Mouse (Mus musculus) embryonic facial prominence, embryonic 15.5 days (tissue): ENCODE measurements around the gene Olfr328. TPM values are rescaled to one million over a fixed set of nuclear protein-coding genes. Genes with fewer than 3 reads are reported as not detected.
"Not testable (repeated sequence)": the region's sequence is repeated elsewhere in the genome, so short reads cannot be mapped to it uniquely, and the experiment has no call there.

Source experiments
- ATAC-seq: fragments of 200-750 bp; cut with Nextera tagmentation; 2 replicates; pipeline ENCODE4 v1.8.0; 2017; ENCODE audit warnings: low read depth, moderate TSS enrichment; ENCODE audit not compliant: insufficient number of reproducible peaks, low FRiP score, low TSS enrichment
- H3K27ac ChIP-seq: fragments of 300-500 bp; sonication (generic); replicated peaks from 2 replicates; pipeline ENCODE4 v1.5.1; 2015; ENCODE audit warnings: mild to moderate bottlenecking, inconsistent platforms
- H3K27me3 ChIP-seq: fragments of 300-500 bp; sonication (generic); 2 replicates; pipeline ENCODE4 v1.6.1; 2015; ENCODE audit warnings: inconsistent platforms
- H3K36me3 ChIP-seq: fragments of 300-500 bp; sonication (generic); 2 replicates; pipeline ENCODE4 v1.6.1; 2015; ENCODE audit warnings: mild to moderate bottlenecking, inconsistent platforms
- H3K4me1 ChIP-seq: fragments of 300-500 bp; sonication (generic); 2 replicates; pipeline ENCODE4 v1.6.1; 2015; ENCODE audit warnings: inconsistent platforms
- H3K4me2 ChIP-seq: fragments of 300-500 bp; sonication (generic); replicated peaks from 2 replicates; pipeline ENCODE4 v1.6.1; 2015; ENCODE audit warnings: mild to moderate bottlenecking, inconsistent platforms
- H3K4me3 ChIP-seq: fragments of 300-500 bp; sonication (generic); replicated peaks from 2 replicates; pipeline ENCODE4 v1.5.1; 2015; ENCODE audit warnings: mild to moderate bottlenecking, inconsistent platforms
- H3K9ac ChIP-seq: fragments of 300-500 bp; sonication (generic); 2 replicates; pipeline ENCODE4 v1.6.1; 2015; ENCODE audit warnings: inconsistent platforms
- H3K9me3 ChIP-seq: fragments of 300-500 bp; sonication (generic); replicated peaks from 2 replicates; pipeline ENCODE4 v1.6.1; 2016; ENCODE audit warnings: inconsistent platforms
- WGBS: fragments of 180-500 bp; shearing (Covaris S2); methylation state at CpG from one replicate; pipeline ENCODE4 v1.1.7; 2015; 5-methylcytosine and 5-hydroxymethylcytosine counted together
- polyA plus RNA-seq: library from polyadenylated mRNA; unstranded; fragments of >200 nt; fragmentation: Nextera tagmentation; extraction: Ambion mirVana; gene quantifications from 2 replicates; pipeline ENCODE4 v1.2.1, GENCODE M21; 2015

The Olfr328 gene
- polyA plus RNA-seq, 1 experiment from 2014 or later, result 0.08 TPM

DNA sequence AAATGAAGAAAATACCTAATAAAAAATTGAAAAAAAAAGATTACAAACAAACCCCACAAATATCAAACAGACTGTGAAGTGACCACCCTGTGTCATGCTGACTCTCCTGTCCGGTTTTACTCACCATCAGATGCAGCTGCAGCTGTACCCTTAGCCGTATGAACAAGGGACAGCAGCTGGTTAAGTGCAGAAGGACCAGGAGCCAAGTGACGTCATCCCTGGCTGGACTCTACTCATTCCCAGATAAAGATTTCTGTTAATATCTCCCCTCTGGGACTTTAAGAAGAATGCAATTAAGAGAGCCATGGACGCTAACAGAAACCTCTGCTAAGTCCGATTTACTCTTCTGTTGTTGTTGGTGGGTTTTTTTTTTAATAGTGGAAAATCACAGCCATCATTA lies 15.0 kb upstream of the Olfr328 start, which contains the start of gene Olfr224:
Olfr224 (minus strand) TSS at position 149 of the 400 bp plus-strand sequence.
- no peak within 1 kb of the TSS for H3K4me2 ChIP-seq
- H3K36me3 ChIP-seq, result no peaks in the 10 kb centered on the region
- H3K27me3 ChIP-seq, result no peaks in the 10 kb centered on the region
- ATAC-seq, result no peak
- H3K9me3 ChIP-seq, result no peaks in the 10 kb centered on the region
- H3K27ac ChIP-seq, result no peak within 1 kb of the TSS
- WGBS, result 66% methylated on average over 5 of the region's 5 CpGs
- no peak within 1 kb of the TSS for H3K4me3 ChIP-seq
- no peaks in the 10 kb centered on the region for H3K4me1 ChIP-seq
- H3K9ac ChIP-seq, result no peak within 1 kb of the TSS

DNA sequence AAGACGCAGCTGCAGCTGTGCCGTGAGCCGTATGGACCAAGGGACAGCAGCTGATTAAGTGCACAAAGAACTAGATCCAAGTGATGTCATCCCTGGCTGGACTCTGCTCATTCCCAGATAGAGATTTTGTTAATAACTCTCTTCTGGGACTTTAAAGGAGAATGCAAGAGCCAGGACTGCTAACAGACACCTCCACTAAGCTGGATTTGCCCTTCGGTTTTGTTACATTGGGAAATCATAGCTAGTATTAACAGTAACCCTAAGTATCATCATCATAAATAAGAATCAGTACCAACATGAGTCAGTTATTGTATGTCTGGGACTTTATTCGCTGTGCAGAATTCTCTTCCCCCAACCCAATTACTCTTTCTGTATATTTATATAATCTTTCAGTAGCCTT lies 9.1 kb downstream of the Olfr328 start, which contains the start of gene Olfr329-ps:
Olfr329-ps (minus strand) TSS at position 101 of the 400 bp plus-strand sequence.
- no peak within 1 kb of the TSS for H3K9ac ChIP-seq
- no peak within 1 kb of the TSS for H3K4me2 ChIP-seq
- no peak within 1 kb of the TSS for H3K4me3 ChIP-seq
- no peak within 1 kb of the TSS for H3K27ac ChIP-seq
- H3K27me3 ChIP-seq, result no peaks in the 10 kb centered on the region
- WGBS, result 78% methylated on average over 5 of the region's 5 CpGs
- no peak for ATAC-seq
- H3K36me3 ChIP-seq, result no peaks in the 10 kb centered on the region
- H3K9me3 ChIP-seq, result no peaks in the 10 kb centered on the region
- H3K4me1 ChIP-seq, result no peaks in the 10 kb centered on the region

- H3K4me1 ChIP-seq, H3K4me3 ChIP-seq, H3K9me3 ChIP-seq, ATAC-seq, H3K27ac ChIP-seq, H3K27me3 ChIP-seq, H3K4me2 ChIP-seq, H3K36me3 ChIP-seq, H3K9ac ChIP-seq: not testable (repeated sequence)
Measured at GRCm38 (mm10) chr11:58534736-58535135, 20.7 kb downstream of the Olfr328 start, which contains the start of gene Olfr330. Gene Olfr330 (minus strand): TSS chr11:58534836.

GRCm38 (mm10) chr11:58519756-58520155 lies 35.7 kb downstream of the Olfr328 start:
- not testable (repeated sequence) for H3K36me3 ChIP-seq, H3K27me3 ChIP-seq, ATAC-seq, H3K9ac ChIP-seq, H3K4me1 ChIP-seq, H3K4me3 ChIP-seq, H3K9me3 ChIP-seq, H3K27ac ChIP-seq, H3K4me2 ChIP-seq
- 92% methylated on average over 7 of the region's 9 CpGs for WGBS

GRCm38 (mm10) chr11:58518916-58519315 lies 36.5 kb downstream of the Olfr328 start:
- H3K4me1 ChIP-seq, H3K27me3 ChIP-seq, H3K9me3 ChIP-seq, H3K4me3 ChIP-seq, H3K36me3 ChIP-seq, H3K27ac ChIP-seq, H3K9ac ChIP-seq, H3K4me2 ChIP-seq, ATAC-seq: not testable (repeated sequence)
- 92% methylated on average over 18 of the region's 18 CpGs for WGBS

- not testable (repeated sequence) for H3K27me3 ChIP-seq, H3K4me3 ChIP-seq, H3K4me2 ChIP-seq, H3K9me3 ChIP-seq, H3K9ac ChIP-seq, H3K27ac ChIP-seq, ATAC-seq, H3K36me3 ChIP-seq, H3K4me1 ChIP-seq
- WGBS, result 84% methylated on average over 19 of the region's 19 CpGs
Measured at GRCm38 (mm10) chr11:58509058-58509457, 46.4 kb downstream of the Olfr328 start.

DNA sequence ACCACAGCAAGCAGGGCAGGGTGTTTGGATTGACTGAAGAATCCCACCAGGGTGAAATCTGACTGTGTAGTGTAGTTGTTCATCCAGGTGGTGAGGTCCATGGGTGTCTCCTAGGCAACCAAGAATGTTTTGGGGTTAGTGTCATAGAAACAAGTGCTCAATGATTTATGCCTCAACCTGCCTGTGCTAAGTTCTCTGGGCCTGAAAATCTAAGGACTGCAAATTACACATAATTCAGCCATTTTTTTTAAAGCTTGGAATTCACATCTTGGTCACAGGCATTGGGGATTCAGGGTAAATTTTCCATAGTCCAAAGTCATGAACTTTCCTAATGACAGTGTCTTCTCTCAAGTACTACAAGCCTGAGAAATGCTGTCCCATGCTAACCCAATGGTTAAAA lies 53.0 kb downstream of the Olfr328 start, which contains the start of gene Olfr331:
Olfr331 (minus strand) TSS at position 101 of the 400 bp plus-strand sequence.
- not testable (repeated sequence) for ATAC-seq, H3K4me1 ChIP-seq, H3K9me3 ChIP-seq

More for the DNA sequence above, 53.0 kb downstream of the Olfr328 start, which contains the start of gene Olfr331:
- not testable (repeated sequence) for H3K4me3 ChIP-seq, H3K4me2 ChIP-seq, H3K27me3 ChIP-seq, H3K27ac ChIP-seq, H3K9ac ChIP-seq, H3K36me3 ChIP-seq

Other genes starting within 250 kb of the Olfr328 start
- 33.1 and 37.1 TPM in 2 replicates for gene Zfp692, start 248.6 kb downstream of the Olfr328 start, polyA plus RNA-seq
- 39.6 and 41.0 TPM in 2 replicates for gene Zfp672, start 225.3 kb downstream of the Olfr328 start, polyA plus RNA-seq
- gene Sh3bp5l, start 224.9 kb downstream of the Olfr328 start, polyA plus RNA-seq, result 34.0 and 38.7 TPM in 2 replicates
- gene Lypd8, start 176.6 kb downstream of the Olfr328 start, polyA plus RNA-seq, result 0.20 and 0.35 TPM in 2 replicates
- not detected in 2 replicates for gene 1810065E05Rik, start 134.5 kb downstream of the Olfr328 start, polyA plus RNA-seq
- gene Gm12253, start 123.1 kb downstream of the Olfr328 start, polyA plus RNA-seq, result not detected in 2 replicates
- not detected in 2 replicates for gene Lypd9, start 102.7 kb downstream of the Olfr328 start, polyA plus RNA-seq
- gene Olfr30, start 93.4 kb downstream of the Olfr328 start, polyA plus RNA-seq, result 0.24 and 0.29 TPM in 2 replicates
- 0.11 and 0.31 TPM in 2 replicates for gene Olfr332, start 63.1 kb downstream of the Olfr328 start, polyA plus RNA-seq
- not detected in 2 replicates for gene Olfr331, start 53.1 kb downstream of the Olfr328 start, polyA plus RNA-seq
- 0.14 and 0.36 TPM in 2 replicates for gene Olfr330, start 20.8 kb downstream of the Olfr328 start, polyA plus RNA-seq
- 0.16 TPM in 1 of 2 replicates, not detected in the other for gene Olfr329-ps, start 9.2 kb downstream of the Olfr328 start, polyA plus RNA-seq
- 0.12 TPM in 1 of 2 replicates, not detected in the other for gene Olfr224, start 14.9 kb upstream of the Olfr328 start, polyA plus RNA-seq
- gene Olfr325, start 22.1 kb upstream of the Olfr328 start, polyA plus RNA-seq, result not detected in 2 replicates
- gene Olfr324, start 39.5 kb upstream of the Olfr328 start, polyA plus RNA-seq, result not detected in 2 replicates
- gene 2210407C18Rik, start 60.4 kb upstream of the Olfr328 start, polyA plus RNA-seq, result not detected in 2 replicates
- gene Olfr323, start 74.9 kb upstream of the Olfr328 start, polyA plus RNA-seq, result 0.12 and 0.16 TPM in 2 replicates
- 0.08 TPM in 1 of 2 replicates, not detected in the other for gene Trim58, start 84.8 kb upstream of the Olfr328 start, polyA plus RNA-seq
- 0.11 TPM in 1 of 2 replicates, not detected in the other for gene Olfr322, start 103.1 kb upstream of the Olfr328 start, polyA plus RNA-seq
- gene Olfr320, start 125.5 kb upstream of the Olfr328 start, polyA plus RNA-seq, result not detected in 2 replicates
- gene Olfr319, start 143.5 kb upstream of the Olfr328 start, polyA plus RNA-seq, result not detected in 2 replicates
- gene Olfr318, start 168.4 kb upstream of the Olfr328 start, polyA plus RNA-seq, result not detected in 2 replicates
- gene Olfr317, start 183.6 kb upstream of the Olfr328 start, polyA plus RNA-seq, result 0.11 TPM in 1 of 2 replicates, not detected in the other
- 0.16 TPM in 1 of 2 replicates, not detected in the other for gene Olfr316, start 197.1 kb upstream of the Olfr328 start, polyA plus RNA-seq
- gene Olfr315, start 217.6 kb upstream of the Olfr328 start, polyA plus RNA-seq, result not detected in 2 replicates
- gene Olfr314, start 227.3 kb upstream of the Olfr328 start, polyA plus RNA-seq, result not detected in 2 replicates
- 8.8 and 13.1 TPM in 2 replicates for gene Fam183b, start 246.3 kb upstream of the Olfr328 start, polyA plus RNA-seq